Mouse (Mus musculus) induced T-regulatory cell, adult 2 months (primary cell): ENCODE measurements around the gene Cyp3a16.
"Not testable (repeated sequence)": the region's sequence is repeated elsewhere in the genome, so short reads cannot be mapped to it uniquely, and the experiment has no call there.

Source experiments
- DNase-seq: peaks from one replicate; pipeline ENCODE4 v3.0.0-alpha.2; 2012; ENCODE audit warnings: low read depth

Cyp3a16 gene

GRCm38 (mm10) chr5:145469623-145470022, at the start of gene Cyp3a16:
Cyp3a16 (minus strand) TSS chr5:145469723.
- DNase-seq = not testable (repeated sequence)

DNA sequence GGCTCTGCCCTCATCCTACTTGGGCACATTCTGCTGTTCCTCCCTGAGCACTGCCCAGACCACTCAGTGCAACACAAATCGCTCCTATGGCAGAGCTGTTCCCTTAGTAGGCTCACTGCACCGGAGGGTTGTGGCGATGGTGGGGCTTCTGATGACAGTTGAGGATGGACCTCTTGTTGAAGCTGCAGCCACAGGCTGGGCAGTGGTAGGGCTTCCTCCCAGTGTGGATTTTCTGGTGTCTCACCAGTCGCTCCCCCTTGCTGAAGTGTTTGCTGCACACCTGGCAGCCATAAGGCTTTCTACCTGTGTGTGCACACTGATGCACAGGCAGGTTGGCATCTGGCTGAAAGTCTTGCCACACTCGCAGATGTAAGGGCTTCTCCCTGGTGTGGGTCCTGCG, 20.8 kb upstream of the Cyp3a16 start:
- no peak for DNase-seq

- no peak for DNase-seq
Observed at GRCm38 (mm10) chr5:145464304-145465088, 5.0 kb downstream of the Cyp3a16 start.

GRCm38 (mm10) chr5:145462321-145462720, 7.2 kb downstream of the Cyp3a16 start:
- DNase-seq = no peak

DNA sequence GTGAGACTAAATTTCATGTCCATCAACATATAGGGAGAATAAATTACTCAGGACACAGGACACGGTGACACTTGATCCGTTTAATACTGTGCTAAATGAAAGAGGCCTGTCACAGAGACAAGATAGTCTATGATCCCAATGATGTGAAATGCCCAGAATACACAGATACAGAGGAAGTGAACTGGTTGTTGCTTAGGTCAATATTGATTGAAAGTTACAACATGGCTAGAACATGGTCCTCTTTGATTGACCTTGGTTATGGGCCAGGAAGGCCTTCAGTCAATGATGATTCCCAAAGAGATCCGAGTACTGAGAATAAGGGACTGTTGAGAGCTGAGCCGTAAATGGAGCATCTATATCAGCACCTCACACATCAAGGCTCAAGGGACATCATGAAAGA, 15.1 kb downstream of the Cyp3a16 start:
- DNase-seq = no peak

DNA sequence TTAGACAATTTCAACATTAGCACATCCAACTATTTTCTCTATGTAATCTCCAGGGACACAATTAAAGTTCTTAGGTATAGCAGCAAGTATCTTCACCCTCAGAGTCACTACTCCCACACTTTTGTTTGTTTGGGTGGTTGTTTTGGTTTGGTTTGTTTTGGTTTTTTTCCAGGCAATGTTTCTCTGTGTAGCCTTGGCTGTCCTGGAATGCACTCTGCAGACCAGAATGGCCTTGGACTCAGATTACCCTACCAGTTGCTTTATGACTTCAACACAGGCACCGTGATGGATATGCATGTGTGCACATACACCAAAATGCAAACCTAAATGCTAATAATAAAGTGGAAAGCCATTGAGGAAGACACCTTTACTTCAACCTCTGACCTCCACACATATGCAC, 35.8 kb downstream of the Cyp3a16 start:
- DNase-seq = no peak

DNA sequence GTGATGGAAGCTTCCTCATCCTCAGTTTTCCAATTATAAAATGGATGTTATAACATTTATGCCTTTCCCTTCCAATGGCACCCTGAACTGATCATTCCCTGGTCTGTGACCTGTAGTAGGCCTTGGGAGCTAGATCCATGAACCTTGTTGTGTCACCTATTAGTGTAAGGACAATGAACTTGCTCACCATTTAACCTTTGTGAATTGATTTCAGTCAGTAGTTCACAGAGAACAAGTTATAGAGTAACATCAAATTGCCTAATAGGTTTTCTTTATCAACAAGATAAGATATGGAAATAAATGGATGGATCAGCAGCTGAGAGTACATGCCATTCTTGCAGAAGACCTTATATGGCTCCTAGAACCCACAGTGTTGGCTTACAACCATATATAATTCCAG, 38.5 kb downstream of the Cyp3a16 start:
- no peak for DNase-seq

DNA sequence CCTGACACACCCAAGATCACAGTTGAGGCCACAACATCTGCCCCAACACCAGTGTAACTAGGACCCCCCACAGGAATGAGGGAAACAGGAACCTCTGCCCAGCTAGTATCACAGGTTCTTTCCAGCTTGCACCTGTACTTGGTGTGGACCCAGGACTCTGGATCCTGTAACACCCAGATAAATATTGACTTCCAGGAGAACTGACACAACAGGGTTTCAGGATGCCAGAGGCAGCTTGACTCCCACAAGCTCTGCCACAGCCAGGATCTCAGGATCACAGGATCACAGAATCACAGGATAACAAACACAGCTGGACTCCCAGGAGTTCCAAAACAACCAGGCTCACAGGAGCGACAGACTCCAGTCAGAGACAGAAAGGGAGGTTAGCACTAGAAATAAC, 47.2 kb downstream of the Cyp3a16 start:
- no peak for DNase-seq

DNA sequence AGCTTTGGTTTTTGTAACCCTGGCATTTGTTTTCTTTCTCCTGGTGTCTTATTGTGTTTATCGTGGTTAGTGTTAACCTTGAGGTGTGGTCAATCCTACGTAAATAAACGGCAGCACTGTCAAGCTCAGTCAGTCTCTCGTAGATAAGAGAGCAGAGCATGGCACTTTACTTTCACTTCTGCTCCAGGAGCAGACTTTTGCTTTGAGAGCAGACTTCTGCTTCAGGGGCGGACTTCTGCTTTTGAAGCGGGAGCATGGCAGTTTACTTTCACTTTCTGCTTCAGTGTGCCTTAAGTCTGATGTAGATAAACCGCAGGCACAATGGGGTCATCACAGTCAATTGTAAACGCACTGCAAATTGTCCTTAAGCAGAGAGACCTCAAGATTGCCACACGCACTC, 54.1 kb downstream of the Cyp3a16 start:
- not testable (repeated sequence) for DNase-seq
